Mouse (Mus musculus) cerebellum, adult 2 months (tissue): ENCODE results near the gene Mcrip2.

ENCODE experiments used
- CTCF ChIP-seq: fragments of 200-500 bp; IDR thresholded peaks from 2 replicates; pipeline ENCODE4 v1.5.1; 2011; ENCODE audit warnings: low read depth, mild to moderate bottlenecking, control low read depth, low read length, moderate library complexity, borderline replicate concordance; ENCODE audit not compliant: insufficient read depth
- POLR2A ChIP-seq: fragments of 200-500 bp; IDR thresholded peaks from 2 replicates; pipeline ENCODE4 v1.6.1; 2011; ENCODE audit warnings: low read length, control low read depth, borderline replicate concordance; ENCODE audit not compliant: insufficient read depth

GRCm38 (mm10) chr17:25869498-25869897, 934 bp upstream of the Mcrip2 start:
- TF ChIP-seq CTCF (no peak), POLR2A (no peak)
